Mouse (Mus musculus): Measurements from ENCODE around the gene Tfap2e.

DNA sequence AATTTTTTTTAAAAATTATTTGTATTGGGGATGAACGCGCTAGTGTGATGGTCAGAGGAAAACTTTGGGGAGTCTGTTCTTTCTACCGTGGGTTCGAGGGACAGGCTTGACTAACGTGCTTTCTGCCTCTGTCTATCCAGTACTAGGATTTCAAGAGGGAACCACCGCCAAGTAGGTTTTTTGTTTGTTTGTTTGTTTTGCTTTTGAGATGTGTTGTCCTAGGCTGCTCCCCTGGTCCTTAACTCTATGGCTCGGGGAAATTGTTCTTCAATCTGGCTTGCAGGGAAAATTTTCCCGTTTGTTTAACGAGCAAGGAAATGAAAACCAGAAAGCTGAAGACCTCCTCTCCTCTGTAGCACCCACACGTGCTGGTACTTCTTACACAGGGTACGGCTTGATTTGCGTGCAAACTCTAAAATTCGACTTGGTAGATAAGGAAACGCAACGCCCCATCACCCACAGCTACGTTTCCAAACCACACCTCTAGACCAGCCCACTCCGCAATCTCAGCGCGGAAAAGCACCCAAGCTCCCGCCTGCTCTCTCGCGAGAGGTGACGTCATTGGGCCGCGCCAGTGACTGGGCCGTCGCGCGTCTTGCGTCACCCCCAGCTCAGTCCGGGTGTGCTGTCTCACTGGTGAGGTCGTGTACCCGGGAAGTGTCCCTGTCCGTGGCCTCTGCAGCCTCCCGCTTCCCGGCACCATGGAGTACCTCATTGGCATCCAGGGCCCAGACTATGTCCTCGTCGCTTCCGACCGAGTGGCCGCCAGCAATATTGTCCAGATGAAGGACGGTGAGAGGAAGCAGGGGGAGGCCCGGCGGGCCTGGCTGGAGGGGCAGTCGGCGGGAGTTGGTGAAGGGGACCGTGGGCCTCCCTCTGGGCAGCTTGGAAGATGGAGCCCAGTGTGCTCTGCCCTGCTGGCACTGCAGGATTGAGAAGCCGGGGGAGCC, 58.7 kb downstream of the Tfap2e start, which contains the start of gene Psmb2:
- TF ChIP-seq CTCF (IDR thresholded peaks at IDR 0.05; ENCODE audit: extremely low read depth, insufficient read length, insufficient replicate concordance, low read depth, low read length) (no peak), POLR2A (IDR thresholded peaks at IDR 0.05; ENCODE audit: low read depth, low read length) (peak; percentile 77)

Measured in small intestine, adult 2 months (tissue).